In the genomic region with DNA sequence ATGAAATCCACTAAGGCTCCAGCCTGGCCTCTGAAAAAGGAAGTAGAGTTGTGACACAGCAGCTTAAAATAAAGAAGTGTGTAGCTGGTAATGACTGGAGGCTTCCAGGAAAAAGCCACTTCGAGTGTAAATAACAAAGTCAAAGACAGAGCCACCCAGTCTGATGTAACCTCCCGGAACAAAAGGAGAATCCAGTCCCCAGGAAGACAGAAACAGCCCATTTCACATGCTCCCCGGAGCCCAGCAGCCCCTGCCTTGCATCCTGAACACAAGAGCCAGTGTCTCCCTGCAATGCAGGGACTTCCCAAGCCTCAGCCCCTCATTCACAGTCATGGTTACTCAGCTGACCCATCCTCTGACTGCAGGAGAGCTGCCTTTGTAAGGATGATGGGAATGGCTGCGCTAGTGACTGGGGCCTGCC, we compare ENCODE assay signal across 15 mouse cellular contexts.
A peak's percentile ranks its signal among the peaks of the same experiment; 100 is the strongest.
DNase-seq lines count a peak whose midpoint lies in the region; TF ChIP-seq lines count a peak whose summit lies in the region.
"Had no signal": no experiment of that assay in that cellular context is flagged by ENCODE, and none has a peak within 500 bp of the region (broad histone marks: within the 10 kb centered on the region; RNA-seq: fewer than 3 reads in every experiment).

No protein-coding gene starts in this region.

- H3K9me3 ChIP-seq in ES-Bruce4 (replicated peaks; ENCODE audit: control insufficient read depth, insufficient read depth, low read length, poor library complexity, severe bottlenecking): no peaks in the 10 kb centered on the region
- H3K9me3 ChIP-seq: embryonic facial prominence, embryonic 12.5 days; G1E; heart, embryonic 13.5 days had no signal

- no peak overlapping the region for H3K4me3 ChIP-seq in ES-Bruce4 (ENCODE audit: low read depth, low read length)
- H3K4me3 ChIP-seq in bone marrow macrophage, adult 2 months (ENCODE audit: insufficient read depth, low read length): 0 out of 2 replicates have a peak overlapping the region, but pooled peaks have one; percentile 2
- H3K4me3 ChIP-seq in macrophage (ENCODE audit: inconsistent target): no peak overlapping the region
- H3K4me3 ChIP-seq: embryonic facial prominence, embryonic 12.5 days; heart, embryonic 13.5 days had no signal

- TF ChIP-seq CTCF in ES-Bruce4 (IDR thresholded peaks at IDR 0.05; ENCODE audit: low read depth, low read length): no peak
- TF ChIP-seq CTCF in bone marrow macrophage, adult 2 months (IDR thresholded peaks at IDR 0.05; ENCODE audit: low read depth, low read length): no peak

- intact Hi-C loops in gastrocnemius, postnatal 14 days (cut with DNase I; ENCODE audit: low total_unique reads): no loop called here

- H3K36me3 ChIP-seq in ES-Bruce4 (ENCODE audit: control insufficient read depth, insufficient read depth, low read length, poor library complexity, severe bottlenecking) (no peaks in the 10 kb centered on the region), macrophage (ENCODE audit: inconsistent target) (no peaks in the 10 kb centered on the region)
- H3K36me3 ChIP-seq: embryonic facial prominence, embryonic 12.5 days; G1E; heart, embryonic 13.5 days had no signal

- H3K27ac ChIP-seq in ES-Bruce4 (ENCODE audit: insufficient read depth, low read length) (no peak overlapping the region), macrophage (peak overlapping the region; percentile 65)
- H3K27ac ChIP-seq in bone marrow macrophage, adult 2 months (ENCODE audit: insufficient read depth, low read depth, low read length): peak overlapping the region; percentile 47
- H3K27ac ChIP-seq: embryonic facial prominence, embryonic 12.5 days; heart, embryonic 13.5 days had no signal

- no peak overlapping the region for H3K9ac ChIP-seq in ES-Bruce4 (ENCODE audit: low read depth, poor library complexity, severe bottlenecking)
- H3K9ac ChIP-seq: embryonic facial prominence, embryonic 12.5 days; heart, embryonic 13.5 days; lung, embryonic 14.5 days had no signal

- TF ChIP-seq POLR2A in ES-Bruce4 (IDR thresholded peaks at IDR 0.05; ENCODE audit: insufficient read depth, low read length): no peak
- TF ChIP-seq POLR2A in bone marrow macrophage, adult 2 months (IDR thresholded peaks at IDR 0.05; ENCODE audit: borderline replicate concordance, low read depth, low read length): no peak

- H3K79me2 ChIP-seq in macrophage (ENCODE audit: inconsistent target): peaks cover 14% of the 10 kb centered on the region; the same call in 1 of the 2 replicates

- no peaks in the 10 kb centered on the region for H3K27me3 ChIP-seq in ES-Bruce4 (ENCODE audit: control insufficient read depth, insufficient read depth, low read length, poor library complexity, severe bottlenecking)
- H3K27me3 ChIP-seq: embryonic facial prominence, embryonic 12.5 days; heart, embryonic 13.5 days had no signal

- peaks cover 2% of the 10 kb centered on the region for H3K4me1 ChIP-seq in ES-Bruce4 (ENCODE audit: control insufficient read depth, insufficient read depth, low read length)
- H3K4me1 ChIP-seq in bone marrow macrophage, adult 2 months (ENCODE audit: control insufficient read depth, insufficient read depth, low read length): peaks cover 49% of the 10 kb centered on the region
- H3K4me1 ChIP-seq: embryonic facial prominence, embryonic 12.5 days had no signal

- 25% methylated on average over 4 of the region's 4 CpGs for WGBS in macrophage (ENCODE audit: missing documents)

- 0 out of 2 replicates have a peak, but pooled peaks have one; percentile 7 for TF ChIP-seq EP300 in ES-Bruce4 (IDR thresholded peaks at IDR 0.05; ENCODE audit: insufficient read depth, low read depth, low read length)

- peak; percentile 63 for DNase-seq in layer of hippocampus, adult 9-11 months
- DNase-seq in layer of hippocampus, postnatal 14 days (ENCODE audit: low spot score in 2 of 2): no peak
- DNase-seq in embryo, embryonic 11 days: no peak
- no peak for DNase-seq in cerebellum, postnatal 4 days (ENCODE audit: low spot score in 2 of 2)
- no peak for DNase-seq in gastrocnemius, postnatal 14 days
- DNase-seq: cerebellum, adult 18-20 months; kidney, adult 18-20 months; lung, embryonic 14.5 days; right cerebral cortex, postnatal 25 days had no signal
